Mouse (Mus musculus) ES-Bruce4 (cell line): ENCODE data around the gene Serpinb1a.

Experiments used
- CTCF ChIP-seq: IDR thresholded peaks from one replicate; pipeline ENCODE4 v1.8.1; 2011; ENCODE audit warnings: low read depth, low read length
- POLR2A ChIP-seq: IDR thresholded peaks from one replicate; pipeline ENCODE4 v1.8.1; 2011; ENCODE audit warnings: low read length; ENCODE audit not compliant: insufficient read depth

GRCm38 (mm10) chr13:32896931-32897330 is 45.9 kb upstream of the Serpinb1a start:
- TF ChIP-seq CTCF: no peak
- no peak for TF ChIP-seq POLR2A
